Mouse (Mus musculus): ENCODE data around the gene Auts2.
A peak's percentile ranks its signal among the peaks of the same experiment; 100 is the strongest.

The Auts2 gene

GRCm38 (mm10) chr5:131654206-131654605 is 888.9 kb downstream of the Auts2 start:
- DNase-seq (ENCODE audit: low spot score): no peak

GRCm38 (mm10) chr5:131650381-131650891 is 892.7 kb downstream of the Auts2 start:
- no peak for DNase-seq (ENCODE audit: low spot score)

- DNase-seq (ENCODE audit: low spot score): no peak
Observed at GRCm38 (mm10) chr5:131647683-131648119, 895.4 kb downstream of the Auts2 start.

GRCm38 (mm10) chr5:131647104-131647682 is 896.0 kb downstream of the Auts2 start:
- DNase-seq (ENCODE audit: low spot score): no peak

- DNase-seq (ENCODE audit: low spot score): no peak
Observed at GRCm38 (mm10) chr5:131646192-131646775, 896.9 kb downstream of the Auts2 start.

GRCm38 (mm10) chr5:131645341-131646191 is 897.6 kb downstream of the Auts2 start:
- DNase-seq (ENCODE audit: low spot score): no peak

- DNase-seq (ENCODE audit: low spot score): no peak
Observed at GRCm38 (mm10) chr5:131644331-131644730, 898.8 kb downstream of the Auts2 start.

GRCm38 (mm10) chr5:131643176-131644174 is 899.7 kb downstream of the Auts2 start:
- peak; percentile 58 for DNase-seq (ENCODE audit: low spot score)

GRCm38 (mm10) chr5:131642752-131643151 is 900.4 kb downstream of the Auts2 start:
- no peak for DNase-seq (ENCODE audit: low spot score)

- no peak for DNase-seq (ENCODE audit: low spot score)
Observed at GRCm38 (mm10) chr5:131636431-131636830, 906.7 kb downstream of the Auts2 start.

GRCm38 (mm10) chr5:131634731-131635130 is 908.4 kb downstream of the Auts2 start:
- DNase-seq (ENCODE audit: low spot score): no peak

- DNase-seq (ENCODE audit: low spot score): no peak
Observed at GRCm38 (mm10) chr5:131631998-131632379, 911.2 kb downstream of the Auts2 start.

GRCm38 (mm10) chr5:131631038-131631997 is 911.8 kb downstream of the Auts2 start:
- DNase-seq (ENCODE audit: low spot score): no peak

GRCm38 (mm10) chr5:131630577-131630976 is 912.6 kb downstream of the Auts2 start:
- no peak for DNase-seq (ENCODE audit: low spot score)

GRCm38 (mm10) chr5:131616113-131616876 is 926.8 kb downstream of the Auts2 start:
- DNase-seq (ENCODE audit: low spot score): peak; percentile 26

GRCm38 (mm10) chr5:131614238-131614637 is 928.9 kb downstream of the Auts2 start:
- DNase-seq (ENCODE audit: low spot score): no peak

- DNase-seq (ENCODE audit: low spot score): no peak
Observed at GRCm38 (mm10) chr5:131613301-131613700, 929.8 kb downstream of the Auts2 start.

- DNase-seq (ENCODE audit: low spot score): no peak
Observed at GRCm38 (mm10) chr5:131610702-131611101, 932.4 kb downstream of the Auts2 start.

- no peak for DNase-seq (ENCODE audit: low spot score)
Observed at GRCm38 (mm10) chr5:131606786-131607185, 936.4 kb downstream of the Auts2 start.

Measured in left cerebral cortex, adult 11 months (tissue).